Mouse (Mus musculus) ovary, postnatal 14 days (tissue): ENCODE results near the gene Scamp4.
"Not testable (repeated sequence)": the region's sequence is repeated elsewhere in the genome, so short reads cannot be mapped to it uniquely, and the experiment has no call there.

Source experiments
- DNase-seq: peaks from one replicate; pipeline ENCODE4 v3.0.0; 2022; ENCODE audit warnings: low spot score

The Scamp4 gene

DNA sequence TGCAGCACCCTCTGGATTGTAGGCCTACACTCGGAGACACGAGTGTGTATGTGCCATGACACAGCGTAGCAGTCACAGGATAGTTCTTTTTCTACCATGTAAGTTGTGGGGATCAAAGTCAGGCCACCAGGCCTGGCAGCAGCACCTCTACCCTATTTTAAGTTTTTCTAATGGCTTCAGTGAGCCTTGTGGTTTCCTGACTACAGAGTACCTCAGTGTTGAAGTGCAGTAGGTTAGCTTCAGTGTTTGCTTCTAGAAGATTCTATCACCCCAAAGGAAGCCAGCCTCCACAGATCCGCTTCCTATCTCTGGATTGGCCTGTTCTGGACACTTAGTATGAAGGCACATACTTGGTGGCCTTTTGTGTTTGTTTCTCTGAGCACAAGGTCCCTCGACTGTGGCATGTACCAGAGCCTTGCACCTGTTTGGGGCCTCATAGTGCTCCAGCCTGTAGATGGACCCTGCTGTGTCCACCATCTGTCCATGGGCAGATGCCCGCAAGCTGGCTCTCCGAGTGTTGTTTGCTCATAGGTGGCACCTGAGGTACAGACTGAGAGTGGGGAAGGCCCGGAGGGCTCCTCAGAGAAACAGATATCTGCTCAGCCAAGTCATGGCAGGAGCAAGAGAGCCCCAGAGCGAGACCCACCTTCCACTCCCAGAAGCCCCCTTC, 7.6 kb downstream of the Scamp4 start:
- no peak for DNase-seq

DNA sequence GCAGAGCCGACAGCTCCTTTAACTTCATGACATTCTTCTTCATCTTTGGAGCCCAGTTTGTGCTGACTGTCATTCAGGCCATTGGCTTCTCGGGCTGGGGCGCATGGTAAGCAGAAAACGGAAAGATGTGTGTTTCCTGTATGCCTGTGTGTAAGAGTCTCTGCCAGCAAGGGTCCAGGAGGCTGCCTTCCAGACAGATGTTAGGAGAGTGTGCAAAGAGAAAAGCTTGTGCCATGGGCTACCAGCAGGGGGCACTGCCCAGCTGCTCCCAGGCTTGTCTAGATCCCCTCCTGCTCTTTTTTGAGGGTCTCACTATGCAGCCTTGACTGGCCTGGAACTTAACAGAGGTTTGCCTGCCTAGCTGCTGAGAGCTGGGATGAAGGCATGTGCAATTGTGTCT, 8.4 kb downstream of the Scamp4 start:
- no peak for DNase-seq

DNA sequence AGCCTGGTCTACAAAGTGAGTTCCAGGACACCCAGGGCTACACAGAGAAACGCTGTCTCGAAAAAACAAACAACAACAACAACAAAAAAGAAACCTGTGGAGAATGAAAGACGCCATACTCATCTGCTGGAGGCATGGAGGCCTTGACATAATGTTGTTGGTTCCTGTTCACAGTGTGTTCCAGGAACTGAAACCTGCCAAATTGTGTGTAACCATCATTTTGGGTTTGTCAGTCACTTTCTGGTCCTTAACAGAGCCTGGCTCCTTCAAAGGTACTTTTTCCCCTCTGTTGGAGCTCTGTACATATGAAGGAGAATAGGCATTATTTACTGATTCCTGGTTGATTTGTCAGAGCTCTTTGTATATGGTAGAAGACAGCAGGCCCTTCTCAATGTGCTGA, 9.2 kb downstream of the Scamp4 start:
- no peak for DNase-seq

DNA sequence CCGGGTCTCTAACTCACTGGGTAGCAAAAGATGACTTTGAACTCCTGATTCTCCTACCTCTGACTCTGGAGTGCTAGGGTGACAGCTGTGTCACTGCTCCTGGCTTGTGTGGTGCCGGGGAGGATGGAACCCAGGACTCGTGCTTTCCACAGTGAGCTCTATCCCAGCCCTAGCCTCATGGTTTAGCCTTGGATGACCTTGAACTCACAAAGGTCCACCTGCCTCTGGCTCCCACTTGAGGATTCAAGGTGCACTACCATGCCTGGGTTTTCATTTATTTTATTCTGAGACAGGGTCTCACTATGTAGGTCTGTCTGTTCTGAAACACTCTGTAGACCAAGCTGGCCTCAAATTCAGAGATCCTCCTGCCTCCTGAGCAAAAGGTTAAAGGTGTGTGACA, 11.1 kb downstream of the Scamp4 start:
- no peak for DNase-seq

DNA sequence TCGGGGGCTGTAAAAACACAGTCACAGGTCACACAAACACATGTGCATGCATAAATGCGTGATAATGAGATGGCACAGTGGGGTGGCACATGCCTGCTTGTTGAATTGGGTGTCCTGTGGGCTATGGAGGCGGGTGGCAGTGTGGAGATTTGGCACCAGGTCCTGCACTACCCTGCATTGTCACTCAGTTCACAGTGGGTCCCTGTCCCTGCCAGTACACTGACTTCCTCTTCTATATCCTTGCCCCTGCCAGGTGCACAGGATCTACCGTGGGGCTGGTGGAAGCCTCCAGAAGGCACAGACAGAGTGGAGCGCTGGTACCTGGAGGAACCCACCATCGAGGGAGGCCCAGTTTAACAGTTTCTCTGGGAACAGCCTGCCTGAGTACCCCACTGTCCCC, 11.7 kb downstream of the Scamp4 start:
- DNase-seq = no peak

DNA sequence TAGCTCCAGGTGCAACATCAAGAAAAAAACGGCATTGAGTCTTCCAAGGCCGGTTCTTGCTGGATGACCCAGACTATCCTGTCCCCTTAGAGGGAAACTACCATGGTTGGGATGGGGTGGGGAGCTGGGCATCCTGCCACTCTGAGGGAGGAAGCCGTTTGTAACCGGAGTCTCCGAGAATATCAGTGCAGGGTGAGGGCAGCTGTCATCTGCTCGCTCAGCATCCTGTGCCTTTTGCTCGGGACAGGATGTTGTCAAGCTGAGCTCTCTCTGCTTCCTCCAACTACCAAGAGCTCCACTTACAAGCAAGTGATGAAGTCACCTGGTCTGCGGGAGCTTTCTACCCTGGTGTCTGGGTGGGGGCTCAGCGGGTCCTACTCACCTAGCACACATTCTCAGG, 15.5 kb downstream of the Scamp4 start:
- no peak for DNase-seq

DNA sequence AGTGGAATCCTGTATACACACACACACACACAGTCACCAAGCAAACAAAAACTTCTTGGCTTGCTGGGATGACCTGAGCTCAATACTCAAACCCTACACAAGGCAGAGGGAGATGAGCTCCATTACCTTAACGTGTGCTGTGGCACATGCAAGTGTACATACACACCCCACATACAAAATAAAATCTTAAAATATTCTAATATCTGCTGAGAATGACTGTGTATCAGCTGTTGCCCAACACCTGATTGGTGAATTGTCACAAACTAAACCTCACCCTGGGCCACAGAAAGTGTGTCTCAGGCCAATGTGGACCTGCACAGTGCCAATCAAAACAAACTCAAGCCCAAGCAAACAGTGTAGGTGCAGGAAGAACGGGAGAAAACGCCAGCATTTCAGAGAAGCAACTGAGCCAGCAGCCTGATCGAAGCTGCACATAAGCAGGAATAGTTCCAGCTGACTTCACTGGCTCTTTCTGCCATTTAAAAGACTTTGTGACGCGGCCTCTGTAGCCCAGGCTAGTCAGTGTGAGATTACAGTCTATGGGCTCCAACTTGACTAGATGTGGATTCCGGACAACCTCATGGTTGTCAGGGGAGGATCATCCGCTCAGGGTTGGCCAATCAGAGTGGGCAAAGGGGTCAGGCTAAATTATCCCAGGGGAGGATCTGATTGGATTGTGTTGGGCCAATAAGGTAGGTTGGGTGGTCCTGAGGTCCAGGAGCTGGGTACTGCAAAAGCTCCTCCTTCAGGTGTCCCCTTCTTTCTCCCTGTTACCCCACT, 17.0 kb downstream of the Scamp4 start:
- no peak for DNase-seq

DNA sequence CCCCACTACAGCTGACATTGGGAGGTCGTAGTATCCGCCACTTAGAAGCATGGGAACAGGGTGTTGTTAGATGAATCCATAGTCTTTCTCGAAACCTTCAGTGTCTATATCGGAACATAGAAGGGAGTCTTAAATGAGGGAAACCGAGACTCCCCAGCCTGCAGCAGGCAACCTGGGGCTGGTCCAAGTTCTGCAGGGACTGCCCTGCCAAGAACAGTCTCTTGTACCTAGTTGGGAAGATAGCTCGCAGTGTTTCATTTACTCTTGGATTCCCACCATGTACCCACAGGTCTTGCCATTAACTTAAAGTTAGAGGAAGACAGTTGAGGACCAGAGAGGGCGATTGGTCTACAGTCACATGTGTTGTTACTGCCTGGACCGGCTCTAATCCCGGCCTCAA, 17.7 kb downstream of the Scamp4 start:
- no peak for DNase-seq

DNA sequence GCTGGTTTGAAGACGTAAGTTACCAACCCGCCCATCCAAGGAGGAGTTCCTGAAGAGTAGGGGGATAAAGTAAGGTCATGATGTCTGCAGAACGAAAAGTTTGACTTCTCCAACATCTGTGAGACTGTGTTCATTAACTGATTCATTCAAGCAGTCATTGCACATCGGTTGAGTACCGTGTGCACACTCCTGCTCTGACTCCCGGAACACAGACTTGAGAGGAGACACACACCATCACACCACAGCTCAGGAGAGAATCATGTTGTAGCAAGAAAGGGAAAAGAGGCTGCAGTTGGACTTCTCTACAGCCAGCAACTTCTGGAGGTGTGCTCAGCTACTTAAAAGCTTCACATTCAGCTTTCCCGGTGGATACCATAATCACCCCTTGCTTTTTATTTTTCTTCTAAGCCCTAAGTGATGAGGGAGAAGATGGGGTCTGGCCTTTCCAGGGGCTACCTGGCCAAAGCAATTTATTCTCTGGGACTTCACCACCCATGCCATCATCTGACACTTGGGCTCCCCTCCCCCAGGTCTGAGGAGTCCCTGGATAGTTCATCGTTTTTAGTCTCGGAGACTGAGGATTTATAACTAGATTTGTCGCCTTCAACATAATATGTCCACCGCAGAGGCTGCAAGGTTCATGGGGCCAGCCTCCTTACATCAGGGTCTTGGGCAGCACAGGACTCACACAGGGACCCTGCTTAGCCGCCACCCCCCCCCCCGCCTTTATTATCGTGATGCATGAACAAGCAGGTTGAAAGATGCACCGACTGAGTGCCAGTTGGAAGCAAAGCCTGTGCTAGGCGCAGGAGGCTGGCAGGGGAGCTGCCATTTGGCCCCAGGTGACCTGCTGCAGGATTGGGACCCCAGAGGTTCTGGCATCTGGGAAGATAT, 18.4 kb downstream of the Scamp4 start:
- no peak for DNase-seq

DNA sequence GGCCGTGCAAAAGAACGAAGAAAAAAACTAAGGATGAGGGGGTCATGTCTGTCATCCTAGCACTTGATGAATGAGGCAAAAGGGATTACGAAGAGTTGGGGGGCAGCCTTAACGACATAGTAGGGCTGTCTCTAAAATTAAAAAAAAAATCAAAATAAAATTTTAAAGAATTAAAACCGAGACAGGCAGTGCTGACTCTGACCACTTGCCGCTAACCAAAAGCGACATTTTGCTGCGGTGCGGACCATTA, 18.9 kb downstream of the Scamp4 start:
- DNase-seq = no peak

DNA sequence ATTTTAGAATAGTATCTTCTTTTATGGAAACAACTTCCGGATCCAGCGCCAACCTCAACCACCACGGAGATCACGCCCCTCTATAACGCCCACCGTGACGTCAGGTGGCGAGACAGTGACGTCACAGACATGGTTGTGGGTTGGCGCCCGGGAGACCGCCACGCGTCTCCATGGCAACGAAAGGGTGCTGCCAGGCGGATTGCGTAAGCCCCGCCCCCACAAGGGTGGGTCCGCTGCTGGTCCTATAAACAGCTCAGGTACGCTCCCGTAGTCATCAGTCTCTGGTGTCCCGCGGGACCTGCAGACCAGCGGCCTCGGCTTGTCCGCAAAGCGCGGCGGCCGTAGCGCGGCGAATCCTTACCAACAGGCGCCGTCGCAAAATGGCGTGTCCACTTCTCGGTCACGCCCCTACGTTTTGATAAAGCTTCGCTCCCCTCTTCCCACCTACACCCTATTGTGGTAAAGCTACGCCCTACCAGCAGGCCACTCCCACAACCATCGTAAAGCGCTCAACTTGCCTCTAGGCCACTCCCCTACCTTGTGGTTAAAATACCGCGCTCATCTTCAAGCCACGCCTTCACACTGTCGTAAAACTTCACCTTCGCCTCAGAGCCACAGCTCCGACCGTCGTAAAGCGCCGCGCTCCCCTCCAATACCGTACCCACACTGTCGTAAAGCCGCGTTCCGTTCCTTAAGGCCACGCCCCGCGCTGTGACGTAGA, 19.4 kb downstream of the Scamp4 start:
- peak; percentile 99 for DNase-seq

DNA sequence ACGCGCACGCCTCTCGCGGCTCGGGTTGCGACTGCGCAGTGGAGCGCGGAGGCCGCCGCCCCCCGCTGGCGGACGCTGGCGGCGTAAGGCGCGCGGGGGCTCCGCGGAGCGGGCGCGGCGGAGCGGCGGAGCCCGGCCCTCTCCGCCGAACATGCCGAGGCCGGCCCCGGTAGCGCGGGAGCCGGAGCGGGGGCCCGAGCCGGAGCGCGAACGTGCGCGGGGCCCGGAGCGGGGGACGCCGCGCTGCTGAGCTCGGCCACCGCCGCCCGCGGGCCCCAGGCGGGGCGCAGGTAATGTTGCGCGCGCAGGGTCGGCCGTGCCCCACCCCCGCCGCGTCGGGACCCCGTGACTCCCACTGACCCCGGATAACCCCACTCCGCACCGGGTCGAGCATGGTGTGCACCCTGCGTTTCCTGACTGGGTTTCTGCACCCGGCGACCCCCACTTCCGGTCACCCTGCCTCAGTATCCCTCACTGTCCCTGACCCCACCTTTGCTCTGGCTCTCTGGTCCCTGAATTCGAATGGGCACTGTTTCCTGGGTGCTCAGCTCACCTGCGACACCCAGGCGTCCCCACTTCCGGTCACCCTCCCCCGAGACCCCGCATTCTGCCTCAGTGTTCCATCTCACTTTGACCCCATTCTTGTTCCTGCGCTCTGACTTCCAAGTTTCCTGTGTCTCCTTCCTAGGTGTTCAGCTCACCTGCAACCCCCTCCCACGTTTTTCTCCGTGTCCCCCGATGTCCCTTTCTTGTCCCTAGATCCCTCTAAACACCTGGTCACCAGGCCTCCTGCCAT, 20.2 kb downstream of the Scamp4 start, which contains the start of gene Csnk1g2:
Gene Csnk1g2, plus strand, starts transcription at position 178 of the 796 bp plus-strand sequence.
- DNase-seq = peak; percentile 43

DNA sequence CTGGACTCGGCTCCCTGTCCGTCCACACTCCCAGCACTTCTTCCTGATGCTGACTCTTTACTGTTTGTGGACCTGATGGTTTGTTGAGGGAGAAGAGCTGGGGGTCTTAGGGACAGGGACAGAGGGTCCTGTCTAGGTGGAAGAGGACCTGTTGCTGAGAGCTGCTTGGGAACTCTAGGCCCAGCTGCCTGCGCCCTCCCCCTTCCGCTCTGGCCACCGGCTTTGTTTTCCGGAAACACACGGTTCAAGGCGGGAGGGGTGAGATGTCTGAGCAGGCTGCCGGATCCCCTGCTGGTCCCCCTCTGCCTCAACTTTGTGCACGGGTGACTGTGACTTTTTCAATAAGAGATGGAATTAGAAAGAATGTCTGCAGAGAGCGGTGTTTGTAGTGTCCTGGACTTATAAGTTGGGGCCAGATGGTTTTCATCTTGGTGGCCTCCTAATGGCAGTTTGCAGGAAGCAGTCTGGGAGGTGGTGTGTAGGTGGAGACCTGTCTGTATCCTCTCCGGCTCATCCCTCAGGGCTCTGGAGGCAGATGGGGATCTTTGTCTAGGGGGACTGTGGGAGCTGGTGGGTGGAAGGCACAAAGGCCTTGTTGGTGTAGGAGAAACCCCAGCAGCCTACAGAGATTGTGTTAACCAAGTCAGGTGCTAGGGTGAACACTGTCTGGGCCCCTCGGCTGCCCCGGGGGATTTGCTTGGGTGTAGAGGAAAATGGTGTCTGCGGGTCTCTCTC, 21.0 kb downstream of the Scamp4 start:
- DNase-seq = no peak

DNA sequence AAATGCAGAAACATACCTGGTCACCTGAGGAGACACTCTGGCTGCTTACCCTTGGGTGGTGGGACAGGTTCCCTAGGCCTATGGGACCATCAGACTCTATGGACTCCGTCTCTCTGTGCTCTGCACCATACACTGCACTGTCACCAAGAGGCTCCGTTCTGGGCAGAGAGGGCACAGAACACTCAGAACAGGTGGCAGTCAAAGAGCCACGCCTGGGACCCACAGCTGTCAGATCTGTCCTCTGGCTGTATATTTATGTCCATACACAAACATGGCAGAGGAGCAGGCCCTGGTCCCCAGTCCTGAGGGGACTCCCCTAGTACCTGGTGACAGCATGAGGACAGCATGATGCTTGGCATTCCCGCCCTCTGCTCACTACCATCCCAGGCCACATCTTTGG, 23.1 kb downstream of the Scamp4 start:
- no peak for DNase-seq

DNA sequence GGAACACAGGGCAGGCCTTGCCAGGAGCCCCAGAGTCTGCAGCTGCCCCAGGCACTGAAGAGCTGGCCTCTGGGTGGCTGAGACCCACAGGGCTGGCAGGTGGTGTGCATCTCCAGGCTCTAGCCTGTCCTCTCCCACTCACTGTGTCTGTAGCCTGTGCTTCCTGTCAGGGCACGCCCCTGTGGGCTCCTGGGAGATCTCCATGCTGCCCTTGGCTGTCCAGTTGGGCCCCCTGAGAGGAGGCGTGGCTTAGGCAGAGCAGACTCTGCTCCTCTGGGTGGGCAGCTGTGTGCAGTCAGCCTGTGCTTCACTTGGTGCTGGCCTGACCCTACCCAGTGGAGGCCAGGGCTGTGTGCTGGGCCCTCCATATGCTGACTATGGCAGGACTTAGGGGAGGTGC, 25.0 kb downstream of the Scamp4 start:
- no peak for DNase-seq

DNA sequence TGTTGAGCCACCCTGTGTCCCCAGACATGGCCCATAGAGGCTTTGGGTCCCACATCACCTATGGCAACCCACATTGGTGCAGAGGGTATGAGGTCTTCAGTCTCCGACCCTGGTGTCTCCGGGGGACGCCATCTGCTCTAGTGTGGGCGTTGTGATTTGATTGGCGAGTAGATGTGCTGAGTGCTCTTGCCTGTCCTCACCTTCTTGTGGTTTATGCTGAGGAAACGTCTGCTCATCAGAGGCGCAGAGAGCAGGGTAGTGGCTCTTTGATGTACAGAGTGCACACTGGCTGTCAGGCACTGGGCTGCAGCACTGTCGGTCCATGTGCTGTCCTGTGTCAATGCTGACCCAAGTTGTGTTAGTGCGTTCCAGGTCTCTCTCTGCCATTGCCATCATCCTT, 26.3 kb downstream of the Scamp4 start:
- DNase-seq = no peak

DNA sequence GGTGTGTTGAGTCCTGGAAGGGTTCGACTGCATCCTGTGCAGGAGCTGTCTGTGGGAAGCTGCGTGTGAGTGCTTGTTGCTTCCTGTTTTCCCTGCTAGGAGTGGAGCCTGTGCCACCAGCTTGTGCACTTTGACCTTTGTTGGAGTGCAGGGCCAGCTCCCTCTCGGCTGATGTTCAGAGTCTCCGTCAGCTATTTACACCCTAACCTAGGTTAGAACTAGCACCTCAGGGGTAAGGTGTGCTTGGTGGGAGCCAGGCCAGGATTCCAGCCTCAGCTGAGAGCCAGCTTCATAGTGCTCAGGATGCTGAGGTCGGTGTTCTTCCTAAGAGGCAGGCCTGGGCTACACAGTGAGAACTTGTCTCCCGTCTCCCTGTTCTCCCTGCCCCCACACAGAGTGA, 32.7 kb downstream of the Scamp4 start:
- DNase-seq = no peak

DNA sequence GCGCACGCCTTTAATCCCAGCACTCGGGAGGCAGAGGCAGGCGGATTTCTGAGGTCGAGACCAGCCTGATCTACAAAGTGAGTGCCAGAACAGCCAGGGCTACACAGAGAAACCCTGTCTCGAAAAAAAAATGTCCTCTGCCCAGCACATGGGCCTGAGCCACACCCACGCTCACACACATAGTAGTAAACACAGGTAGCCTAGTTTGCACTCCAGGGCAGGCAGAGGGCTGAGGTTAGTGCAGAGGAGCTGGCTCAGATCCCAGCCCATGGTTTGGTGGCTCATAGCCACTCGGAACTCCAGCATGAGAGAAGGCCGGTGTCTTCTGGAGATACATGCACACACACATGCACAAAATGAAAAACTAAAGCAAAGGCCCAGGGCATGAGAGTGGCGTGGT, 44.3 kb downstream of the Scamp4 start:
- no peak for DNase-seq

DNA sequence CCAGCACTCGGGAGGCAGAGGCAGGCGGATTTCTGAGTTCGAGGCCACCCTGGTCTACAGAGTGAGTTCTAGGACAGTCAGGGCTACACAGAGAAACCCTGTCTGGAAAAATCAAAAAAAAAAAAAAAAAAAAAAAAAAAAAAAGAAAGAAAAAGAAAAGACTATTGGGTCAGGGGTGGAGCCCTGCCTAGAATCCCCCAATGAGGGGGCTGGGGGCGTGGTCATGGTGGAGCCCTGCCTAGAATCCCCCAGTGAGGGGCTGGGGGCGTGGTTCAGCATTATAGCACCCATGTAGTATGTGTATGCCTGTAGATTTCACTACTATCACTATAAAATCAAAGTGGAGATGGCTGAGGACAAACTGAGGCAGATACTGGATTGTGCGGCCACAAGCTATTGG, 47.2 kb downstream of the Scamp4 start:
- DNase-seq = not testable (repeated sequence)

DNA sequence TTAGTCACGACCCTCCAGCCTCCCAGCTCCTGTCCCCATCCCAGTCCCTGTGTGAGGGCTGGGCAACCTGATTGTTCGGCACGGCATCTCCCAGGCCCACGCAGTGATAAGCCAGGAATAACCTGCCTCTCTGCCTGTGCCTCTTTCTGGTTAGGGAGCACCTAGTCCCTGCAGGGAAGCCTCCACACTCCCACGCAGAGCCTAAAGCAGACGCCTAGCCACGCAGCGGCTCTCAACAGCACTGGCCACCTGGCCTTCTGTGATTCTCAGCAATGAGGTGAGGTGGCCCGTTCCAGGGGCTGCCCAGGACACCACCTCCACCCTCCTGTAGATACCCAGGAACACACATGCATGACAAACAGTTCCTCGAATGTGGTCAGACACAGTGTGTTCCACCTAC, 47.7 kb downstream of the Scamp4 start:
- no peak for DNase-seq

DNA sequence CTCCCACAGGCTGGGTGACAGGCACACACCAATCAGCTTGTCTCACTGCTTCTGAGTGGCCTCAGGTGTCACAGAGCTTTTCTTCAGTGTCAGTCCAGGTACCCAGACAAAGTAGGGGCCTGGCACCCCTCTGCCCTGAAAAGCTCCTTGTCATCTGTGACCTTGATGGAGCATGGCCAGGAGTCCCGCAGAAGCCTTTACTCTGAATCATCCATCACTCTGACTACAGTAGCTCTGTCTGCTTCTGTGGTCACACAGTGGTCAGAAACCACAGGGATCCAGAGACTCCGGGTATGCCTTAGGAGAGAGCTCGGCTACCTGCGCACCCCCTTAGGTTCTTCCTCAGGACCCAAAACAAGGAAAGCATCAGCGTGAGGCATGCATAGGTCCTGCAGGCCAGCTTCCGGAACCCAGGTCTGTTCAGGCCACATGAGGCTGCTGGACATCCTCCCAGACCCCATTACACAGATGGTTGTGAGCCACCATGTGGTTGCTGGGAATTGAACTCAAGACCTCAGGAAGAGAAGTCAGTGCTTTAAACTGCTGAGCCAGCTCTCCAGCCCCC, 50.6 kb downstream of the Scamp4 start:
- no peak for DNase-seq
